Mouse (Mus musculus) forebrain, embryonic 14.5 days (tissue): Measurements from ENCODE around the gene Rc3h1. TPM values are rescaled to one million over a fixed set of nuclear protein-coding genes. Genes with fewer than 3 reads are reported as not detected.

Source experiments
- ATAC-seq: fragments of 200-750 bp; cut with Nextera tagmentation; 2 replicates; pipeline ENCODE4 v1.8.0; 2017; ENCODE audit warnings: mild to moderate bottlenecking, moderate library complexity
- DNase-seq: peaks from one replicate; pipeline ENCODE4 v3.0.0-alpha.2; 2015; ENCODE audit warnings: low spot score
- H3K27ac ChIP-seq: fragments of 300-500 bp; sonication (generic); 2 replicates; pipeline ENCODE4 v1.5.1; 2014; ENCODE audit warnings: low read depth, mild to moderate bottlenecking, control low read depth, low read length, moderate library complexity
- H3K27me3 ChIP-seq: fragments of 300-500 bp; sonication (generic); replicated peaks from 2 replicates; pipeline ENCODE4 v1.6.1; 2014; ENCODE audit warnings: low read length, control low read depth, mixed read lengths; ENCODE audit not compliant: control insufficient read depth, insufficient read depth
- H3K36me3 ChIP-seq: fragments of 300-500 bp; sonication (generic); 2 replicates; pipeline ENCODE4 v1.6.1; 2014; ENCODE audit warnings: low read length, control low read depth; ENCODE audit not compliant: control insufficient read depth, insufficient read depth
- H3K4me1 ChIP-seq: fragments of 300-500 bp; sonication (generic); 2 replicates; pipeline ENCODE4 v1.6.1; 2014; ENCODE audit warnings: antibody characterized with exemption, low read length, control low read depth; ENCODE audit not compliant: control insufficient read depth, insufficient read depth
- H3K4me2 ChIP-seq: fragments of 300-500 bp; sonication (generic); 2 replicates; pipeline ENCODE4 v1.6.1; 2014; ENCODE audit warnings: mild to moderate bottlenecking, control low read depth, low read length
- H3K4me3 ChIP-seq: fragments of 300-500 bp; sonication (generic); 2 replicates; pipeline ENCODE4 v1.5.1; 2014; ENCODE audit warnings: low read depth, low read length, control low read depth
- H3K9ac ChIP-seq: fragments of 300-500 bp; sonication (generic); 2 replicates; pipeline ENCODE4 v1.6.1; 2014; ENCODE audit warnings: mild to moderate bottlenecking, low read length, control low read depth, moderate library complexity
- H3K9me3 ChIP-seq: fragments of 300-500 bp; sonication (generic); replicated peaks from 2 replicates; pipeline ENCODE4 v1.6.1; 2016; ENCODE audit warnings: low read length, control low read depth, mixed read lengths; ENCODE audit not compliant: control insufficient read depth
- WGBS: fragments of 180-500 bp; shearing (Covaris S2); extraction: QIAGEN DNeasy Blood & Tissue Kit; methylation state at CpG from one replicate; pipeline ENCODE4 v1.1.7; 2014; 5-methylcytosine and 5-hydroxymethylcytosine counted together
- polyA plus RNA-seq: library from polyadenylated mRNA; unstranded; fragments of >200 nt; fragmentation: Nextera tagmentation; extraction: Ambion mirVana; gene quantifications from 2 replicates; pipeline ENCODE4 v1.2.1, GENCODE M21; 2014

The Rc3h1 gene
- polyA plus RNA-seq, 1 experiment from 2014 or later, result 7.1 TPM

DNA sequence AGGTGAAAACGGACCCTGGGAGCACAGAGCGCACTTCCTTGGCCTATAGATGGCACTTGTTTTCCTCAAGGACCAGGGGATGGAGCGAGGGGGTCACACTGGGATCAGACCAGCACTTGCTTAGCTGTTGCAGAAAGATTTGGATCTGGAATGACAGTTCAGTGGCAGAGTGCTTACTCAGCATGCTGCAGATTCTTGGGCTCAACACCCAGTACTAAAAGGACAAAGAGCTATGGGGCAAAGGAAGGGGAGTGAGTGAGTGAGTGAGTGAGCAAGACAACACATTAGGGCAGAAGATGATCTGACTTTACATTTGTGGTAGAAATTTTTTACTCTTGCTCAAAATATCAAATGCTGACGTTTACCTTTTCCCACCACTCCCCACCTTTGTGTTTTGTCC, 98.7 kb downstream of the Rc3h1 start:
- Histone ChIP-seq H3K36me3 (peaks cover 15% of the 10 kb centered on the region), H3K27me3 (no peaks in the 10 kb centered on the region), H3K4me1 (no peaks in the 10 kb centered on the region), H3K9ac (no peak overlapping the region), H3K4me2 (no peak overlapping the region), H3K4me3 (no peak overlapping the region), H3K9me3 (no peaks in the 10 kb centered on the region), H3K27ac (no peak overlapping the region)
- WGBS, result 68% methylated on average over 4 of the region's 4 CpGs
- ATAC-seq (no peak), DNase-seq (no peak)

DNA sequence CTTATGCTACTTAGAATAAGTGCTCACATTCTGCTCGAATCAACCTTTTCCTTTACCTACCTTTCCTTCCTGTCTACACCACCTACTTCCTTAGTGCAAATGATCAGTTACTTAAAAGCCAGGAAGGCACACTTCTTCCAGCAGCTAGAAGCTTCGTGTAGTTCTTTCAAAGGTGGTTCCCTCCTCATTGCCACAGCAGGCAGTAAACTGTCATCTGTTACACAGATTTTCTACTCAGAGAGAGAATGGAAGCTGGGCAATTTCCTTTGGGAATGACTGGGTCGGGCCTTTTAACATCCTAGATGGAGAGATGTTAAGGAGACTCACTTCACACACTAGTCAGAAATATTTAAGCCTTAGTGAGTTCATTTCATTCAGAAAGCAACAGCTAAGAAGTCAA, 99.3 kb downstream of the Rc3h1 start:
- Histone ChIP-seq H3K4me2 (no peak overlapping the region), H3K27ac (no peak overlapping the region), H3K4me3 (no peak overlapping the region), H3K36me3 (peaks cover 15% of the 10 kb centered on the region), H3K27me3 (no peaks in the 10 kb centered on the region), H3K4me1 (no peaks in the 10 kb centered on the region), H3K9me3 (no peaks in the 10 kb centered on the region), H3K9ac (no peak overlapping the region)
- DNase-seq, result no peak
- ATAC-seq, result no peak
- 84% methylated on average over 3 of the region's 3 CpGs for WGBS

GRCm38 (mm10) chr1:161006471-161006870, 100.3 kb downstream of the Rc3h1 start:
- no peaks in the 10 kb centered on the region for H3K27me3 ChIP-seq
- H3K9me3 ChIP-seq, result no peaks in the 10 kb centered on the region
- 79% methylated on average over 5 of the region's 5 CpGs for WGBS
- H3K4me3 ChIP-seq, result no peak overlapping the region
- H3K4me2 ChIP-seq, result no peak overlapping the region
- no peak overlapping the region for H3K9ac ChIP-seq
- no peak overlapping the region for H3K27ac ChIP-seq
- peaks cover 16% of the 10 kb centered on the region for H3K36me3 ChIP-seq
- H3K4me1 ChIP-seq, result no peaks in the 10 kb centered on the region
- no peak for ATAC-seq
- DNase-seq, result no peak

GRCm38 (mm10) chr1:161008038-161008437, 101.8 kb downstream of the Rc3h1 start:
- no peaks in the 10 kb centered on the region for H3K27me3 ChIP-seq
- WGBS, result 94% methylated on average over 2 of the region's 2 CpGs
- no peaks in the 10 kb centered on the region for H3K4me1 ChIP-seq
- no peak overlapping the region for H3K27ac ChIP-seq
- H3K9me3 ChIP-seq, result no peaks in the 10 kb centered on the region
- H3K36me3 ChIP-seq, result peaks cover 24% of the 10 kb centered on the region
- no peak overlapping the region for H3K4me3 ChIP-seq
- H3K9ac ChIP-seq, result no peak overlapping the region
- H3K4me2 ChIP-seq, result no peak overlapping the region
- ATAC-seq (no peak), DNase-seq (no peak)

DNA sequence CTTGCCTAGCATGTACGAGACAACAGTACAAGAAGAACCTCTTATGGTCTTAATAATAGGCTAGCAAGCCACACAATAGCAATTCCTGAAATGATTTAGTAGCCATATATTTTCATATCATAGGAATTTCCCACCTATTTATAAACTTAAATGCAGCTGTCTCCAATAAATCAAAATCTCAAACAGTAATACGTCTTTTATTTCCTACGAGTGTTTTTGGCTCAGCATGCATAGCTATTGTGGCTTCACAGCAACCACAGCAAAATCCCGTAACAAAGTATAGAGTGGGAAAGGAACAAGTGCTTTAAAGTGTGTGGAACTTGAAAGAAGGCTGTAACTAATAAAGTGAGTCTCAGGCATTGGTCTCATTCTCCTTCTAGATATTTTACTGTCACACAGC, 104.2 kb downstream of the Rc3h1 start:
- WGBS, result 93% methylated on average over 4 of the region's 4 CpGs
- ATAC-seq, result no peak
- no peak overlapping the region for H3K4me2 ChIP-seq

DNA sequence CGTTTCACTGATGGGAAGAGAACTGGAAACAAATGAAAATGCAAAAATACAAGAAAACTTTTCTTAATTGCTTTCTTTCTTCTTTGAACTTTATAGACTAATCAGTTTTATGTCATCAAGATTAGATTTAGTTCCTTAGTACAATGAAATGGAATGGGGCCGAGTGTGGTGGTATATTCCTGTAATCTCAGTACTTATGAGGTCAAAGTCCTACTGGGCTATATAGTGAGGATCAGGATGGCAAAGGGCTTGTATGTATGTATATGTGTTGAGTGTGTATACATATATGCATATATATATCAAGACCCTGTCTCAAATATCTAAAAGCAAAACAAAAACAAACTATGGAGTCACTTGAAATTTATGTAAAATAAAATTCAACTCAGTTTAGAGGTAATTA, 110.2 kb downstream of the Rc3h1 start:
- DNase-seq, result no peak
- Histone ChIP-seq H3K9ac (no peak overlapping the region), H3K36me3 (peaks cover 51% of the 10 kb centered on the region), H3K27ac (no peak overlapping the region), H3K27me3 (no peaks in the 10 kb centered on the region), H3K9me3 (no peaks in the 10 kb centered on the region), H3K4me3 (no peak overlapping the region), H3K4me1 (no peaks in the 10 kb centered on the region), H3K4me2 (no peak overlapping the region)
- no peak for ATAC-seq
- 87% methylated on average over 2 of the region's 2 CpGs for WGBS

More for the DNA sequence above, 104.2 kb downstream of the Rc3h1 start:
- H3K4me1 ChIP-seq, result no peaks in the 10 kb centered on the region
- H3K36me3 ChIP-seq, result peaks cover 29% of the 10 kb centered on the region
- no peak overlapping the region for H3K9ac ChIP-seq
- H3K9me3 ChIP-seq, result no peaks in the 10 kb centered on the region
- H3K27me3 ChIP-seq, result no peaks in the 10 kb centered on the region
- no peak overlapping the region for H3K27ac ChIP-seq
- DNase-seq, result no peak
- no peak overlapping the region for H3K4me3 ChIP-seq

- DNase-seq (no peak), ATAC-seq (no peak)
- Histone ChIP-seq H3K27ac (no peak overlapping the region), H3K9me3 (no peaks in the 10 kb centered on the region), H3K4me2 (no peak overlapping the region), H3K4me1 (no peaks in the 10 kb centered on the region), H3K4me3 (no peak overlapping the region), H3K36me3 (peaks cover 41% of the 10 kb centered on the region), H3K9ac (no peak overlapping the region), H3K27me3 (no peaks in the 10 kb centered on the region)
- WGBS, result 94% methylated on average over 14 of the region's 14 CpGs
These were observed 113.8 kb downstream of the Rc3h1 start for GRCm38 (mm10) chr1:161020051-161020450.

Other genes with a start within 250 kb of the Rc3h1 start
- gene Rabgap1l, start 113.2 kb upstream of the Rc3h1 start, polyA plus RNA-seq, result 25.6 and 35.8 TPM in 2 replicates
- gene Serpinc1, start 72.2 kb downstream of the Rc3h1 start, polyA plus RNA-seq, result 1.1 and 1.9 TPM in 2 replicates
- 10.5 and 17.8 TPM in 2 replicates for gene Zbtb37, start 128.4 kb downstream of the Rc3h1 start, polyA plus RNA-seq
- gene Dars2, start 164.2 kb downstream of the Rc3h1 start, polyA plus RNA-seq, result 38.4 and 41.3 TPM in 2 replicates
- 22.7 and 27.5 TPM in 2 replicates for gene Cenpl, start 164.3 kb downstream of the Rc3h1 start, polyA plus RNA-seq
- gene Klhl20, start 225.1 kb downstream of the Rc3h1 start, polyA plus RNA-seq, result 17.2 and 17.7 TPM in 2 replicates
- 22.7 and 27.0 TPM in 2 replicates for gene Ankrd45, start 236.3 kb downstream of the Rc3h1 start, polyA plus RNA-seq